Mouse (Mus musculus): ENCODE data around the gene Glipr1.
"Not testable (repeated sequence)": the region's sequence is repeated elsewhere in the genome, so short reads cannot be mapped to it uniquely, and the experiment has no call there.

The Glipr1 gene

GRCm38 (mm10) chr10:112002544-112003215, at the start of gene Glipr1:
Gene Glipr1, minus strand, starts transcription at chr10:112002631.
- DNase-seq, result no peak

- DNase-seq, result peak; percentile 9
Measured at GRCm38 (mm10) chr10:112051956-112052355, 49.5 kb upstream of the Glipr1 start.

- no peak for DNase-seq
Measured at GRCm38 (mm10) chr10:112051220-112051619, 48.8 kb upstream of the Glipr1 start.

GRCm38 (mm10) chr10:112044283-112044682, 41.9 kb upstream of the Glipr1 start:
- not testable (repeated sequence) for DNase-seq

GRCm38 (mm10) chr10:112043523-112043922, 41.1 kb upstream of the Glipr1 start:
- not testable (repeated sequence) for DNase-seq

GRCm38 (mm10) chr10:112028689-112029088, 26.3 kb upstream of the Glipr1 start:
- DNase-seq, result not testable (repeated sequence)

GRCm38 (mm10) chr10:112023585-112023984, 21.2 kb upstream of the Glipr1 start:
- DNase-seq, result no peak

- not testable (repeated sequence) for DNase-seq
Measured at GRCm38 (mm10) chr10:112009511-112009910, 7.1 kb upstream of the Glipr1 start.

GRCm38 (mm10) chr10:112001756-112002520, 493 bp downstream of the Glipr1 start:
- no peak for DNase-seq

GRCm38 (mm10) chr10:112001350-112001749, 1.1 kb downstream of the Glipr1 start:
- no peak for DNase-seq

GRCm38 (mm10) chr10:112000568-112000967, 1.9 kb downstream of the Glipr1 start:
- DNase-seq, result no peak

GRCm38 (mm10) chr10:111999765-112000164, 2.7 kb downstream of the Glipr1 start:
- DNase-seq, result no peak

- no peak for DNase-seq
Measured at GRCm38 (mm10) chr10:111997671-111998070, 4.8 kb downstream of the Glipr1 start.

GRCm38 (mm10) chr10:111996911-111997347, 5.5 kb downstream of the Glipr1 start:
- no peak for DNase-seq

GRCm38 (mm10) chr10:111996549-111996904, 5.9 kb downstream of the Glipr1 start:
- no peak for DNase-seq

GRCm38 (mm10) chr10:111995803-111996548, 6.5 kb downstream of the Glipr1 start:
- DNase-seq, result no peak

GRCm38 (mm10) chr10:111986453-111986852, 16.0 kb downstream of the Glipr1 start:
- no peak for DNase-seq

- no peak for DNase-seq
Measured at GRCm38 (mm10) chr10:111983070-111983469, 19.4 kb downstream of the Glipr1 start.

GRCm38 (mm10) chr10:111977584-111977983, 24.8 kb downstream of the Glipr1 start:
- peak; percentile 47 for DNase-seq

- peak; percentile 77 for DNase-seq
Measured at GRCm38 (mm10) chr10:111972542-111973361, 29.7 kb downstream of the Glipr1 start, which contains the start of gene Krr1. Gene Krr1, plus strand, starts transcription at chr10:111972664.

- DNase-seq, result no peak
Measured at GRCm38 (mm10) chr10:111971929-111972328, 30.5 kb downstream of the Glipr1 start.

GRCm38 (mm10) chr10:111966394-111966793, 36.0 kb downstream of the Glipr1 start:
- DNase-seq, result no peak

Measured in right cerebral cortex, postnatal 14 days (tissue).